Mouse (Mus musculus) liver, postnatal 0 days (tissue): ENCODE data around the gene Eapp.

Experiments
- CTCF ChIP-seq: sonication (generic); IDR thresholded peaks from 2 replicates; pipeline ENCODE4 v1.5.1; 2016; ENCODE audit warnings: antibody characterized with exemption, low read depth
- EP300 ChIP-seq: IDR thresholded peaks from 2 replicates; pipeline ENCODE4 v1.6.1; 2016; ENCODE audit warnings: antibody characterized with exemption, low read depth, mild to moderate bottlenecking

DNA sequence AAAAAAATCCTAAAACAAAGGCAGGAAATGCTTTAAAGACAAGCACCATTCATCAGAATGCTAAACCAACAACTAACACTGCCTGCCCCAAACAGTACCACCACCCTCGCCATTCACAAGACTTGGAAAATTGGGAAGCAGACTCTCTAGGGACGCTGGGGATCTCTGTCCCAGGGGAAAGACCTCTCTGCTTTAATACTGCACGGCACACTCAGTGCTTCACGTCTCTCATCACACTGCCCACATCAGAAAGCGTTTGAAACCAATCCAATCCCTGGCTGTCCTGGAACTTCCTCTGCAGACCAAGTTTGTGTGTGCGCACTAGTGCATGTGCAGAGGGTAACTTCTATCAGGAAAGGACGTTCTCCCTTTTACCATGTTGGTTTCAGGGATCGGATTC lies 43.9 kb downstream of the Eapp start:
- TF ChIP-seq CTCF (no peak), EP300 (no peak)
